Mouse (Mus musculus): ENCODE data around the gene Cnga4. TPM values are rescaled to one million over a fixed set of nuclear protein-coding genes. Genes with fewer than 3 reads are reported as not detected.
A peak's percentile ranks its signal among the peaks of the same experiment; 100 is the strongest.
"Not testable (repeated sequence)": the region's sequence is repeated elsewhere in the genome, so short reads cannot be mapped to it uniquely, and the experiment has no call there.

Cnga4 gene
- under 1 TPM; 0.69 to 0.90 TPM for total RNA-seq (2021)
- long read RNA-seq, experiment 1 = 0 reads
- long read RNA-seq, experiment 2, partial matches to known transcripts = 0 of 3 reads
- long read RNA-seq, experiment 2, other reads (novel, unspliced or antisense) = 3 of 3 reads

DNA sequence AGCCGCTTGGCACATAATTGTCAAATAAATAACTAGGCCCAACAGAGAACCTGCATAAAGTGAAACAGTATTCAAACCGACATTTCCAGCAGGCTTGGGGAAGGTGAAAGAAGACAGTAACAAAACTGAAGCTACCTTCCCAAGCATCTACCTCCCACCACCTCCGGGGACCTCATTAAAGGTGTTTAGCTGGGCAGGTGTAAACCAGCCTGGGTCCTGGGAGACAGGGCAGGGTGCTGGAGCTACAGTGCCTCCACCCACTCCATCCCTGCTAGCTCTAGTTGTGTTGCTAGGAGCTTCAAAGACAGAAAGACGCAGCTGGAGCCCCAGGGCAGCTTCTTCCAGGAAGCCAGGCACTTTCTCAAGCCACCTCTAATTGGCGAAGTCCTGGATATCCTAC, at the start of gene Cnga4:
Gene Cnga4 (plus strand): TSS at position 301 of the 400 bp plus-strand sequence.
- TF ChIP-seq CTCF (conservative IDR thresholded peaks at IDR 0.05) = no peak
- Histone ChIP-seq H3K4me3 (no peak within 1 kb of the TSS), H3K27ac (no peak within 1 kb of the TSS)
- DNase-seq (ENCODE audit: low spot score in 2 of 2) = no peak

DNA sequence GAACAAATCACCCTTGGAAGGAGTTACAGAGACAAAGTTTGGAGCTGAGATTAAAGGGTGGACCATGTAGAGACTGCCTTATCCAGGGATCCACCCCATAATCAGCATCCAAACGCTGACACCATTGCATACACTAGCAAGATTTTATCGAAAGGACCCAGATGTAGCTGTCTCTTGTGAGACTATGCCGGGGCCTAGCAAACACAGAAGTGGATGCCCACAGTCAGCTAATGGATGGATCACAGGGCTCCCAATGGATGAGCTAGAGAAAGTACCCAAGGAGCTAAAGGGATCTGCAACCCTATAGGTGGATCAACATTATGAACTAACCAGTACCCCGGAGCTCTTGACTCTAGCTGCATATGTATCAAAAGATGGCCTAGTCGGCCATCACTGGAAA, 48.3 kb upstream of the Cnga4 start:
- not testable (repeated sequence) for H3K4me3 ChIP-seq; DNase-seq (ENCODE audit: low spot score in 2 of 2); H3K27ac ChIP-seq

DNA sequence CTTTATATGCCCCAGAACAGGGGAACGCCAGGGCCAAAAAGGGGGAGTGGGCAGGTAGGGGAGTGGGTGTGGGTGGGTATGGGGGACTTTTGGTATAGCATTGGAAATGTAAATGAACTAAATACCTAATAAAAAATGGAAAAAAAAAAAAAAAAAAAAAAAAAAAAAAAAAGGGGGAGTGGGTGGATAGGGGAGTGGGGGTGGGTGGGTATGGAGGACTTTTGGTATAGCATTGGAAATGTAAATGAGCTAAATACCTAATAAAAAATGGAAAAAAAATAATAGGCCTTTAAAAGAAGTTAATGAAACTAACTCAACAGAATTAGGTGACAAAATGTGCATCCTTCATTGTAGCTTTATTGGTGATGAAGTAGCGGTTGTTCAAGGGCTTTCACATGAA, 47.9 kb upstream of the Cnga4 start:
- H3K27ac ChIP-seq; DNase-seq (ENCODE audit: low spot score in 2 of 2); H3K4me3 ChIP-seq: not testable (repeated sequence)

DNA sequence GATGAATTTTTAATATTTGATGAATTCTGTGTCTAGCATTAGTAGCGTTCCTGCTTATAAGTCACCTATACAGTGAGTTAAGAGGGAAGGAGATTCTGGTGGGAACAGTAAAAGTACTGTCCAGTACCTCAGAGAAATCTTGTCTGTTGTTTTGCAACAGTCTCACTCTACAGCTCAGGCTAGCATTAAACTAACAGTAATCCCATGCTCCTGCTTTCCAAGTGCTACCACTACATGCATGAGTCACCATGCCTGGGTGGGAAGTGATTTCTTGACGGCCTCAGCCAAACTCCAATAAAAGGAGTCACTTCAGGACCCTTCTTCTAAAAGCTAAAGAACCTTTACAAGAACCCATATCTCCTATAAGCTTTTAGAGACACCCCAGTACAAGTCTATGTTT, 42.7 kb upstream of the Cnga4 start:
- no peak overlapping the region for H3K4me3 ChIP-seq
- no peak for TF ChIP-seq CTCF (conservative IDR thresholded peaks at IDR 0.05)
- DNase-seq (ENCODE audit: low spot score in 2 of 2) = no peak

DNA sequence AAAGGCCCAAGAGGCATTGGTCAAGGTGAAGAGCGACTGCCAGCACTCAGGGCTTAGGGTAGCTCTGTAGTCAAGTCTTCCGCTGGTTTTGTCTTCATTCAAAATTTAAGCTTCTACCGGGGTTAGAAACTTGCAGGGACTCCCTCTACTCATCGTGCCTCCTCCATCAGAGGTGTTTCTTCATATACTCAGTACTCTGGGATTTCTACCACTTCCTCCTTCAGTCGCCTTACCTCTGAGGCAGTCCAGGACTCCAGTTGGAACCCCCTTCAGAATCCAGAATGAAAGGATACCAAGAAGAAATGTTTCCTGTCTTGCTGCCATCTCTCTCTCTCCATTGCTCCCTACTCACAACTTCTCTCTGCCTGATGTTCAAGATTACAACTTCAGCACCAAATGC, 37.1 kb upstream of the Cnga4 start:
- H3K27ac ChIP-seq = no peak overlapping the region
- no peak for DNase-seq (ENCODE audit: low spot score in 2 of 2)
- TF ChIP-seq CTCF (conservative IDR thresholded peaks at IDR 0.05) = no peak
- H3K4me3 ChIP-seq = no peak overlapping the region

More for the DNA sequence above, 42.7 kb upstream of the Cnga4 start:
- H3K27ac ChIP-seq = no peak overlapping the region

DNA sequence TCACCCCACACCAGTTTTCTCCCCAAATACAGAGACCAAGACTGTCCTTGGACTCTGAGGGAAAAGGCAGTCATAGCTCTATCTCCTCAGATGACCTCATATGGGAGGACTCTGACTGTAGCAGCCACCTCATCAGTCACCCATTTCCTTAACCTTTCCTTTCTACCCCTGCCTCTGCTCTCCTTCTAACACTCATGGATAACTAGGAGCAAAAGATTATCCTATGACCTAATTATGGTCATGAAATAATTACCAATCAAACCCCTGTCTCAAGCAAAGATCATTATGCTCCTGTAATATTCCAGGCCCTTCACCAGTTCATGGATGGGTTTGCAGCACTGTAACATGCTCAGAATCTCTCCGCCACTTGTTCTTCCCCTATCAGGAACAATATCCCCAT, 36.4 kb upstream of the Cnga4 start, which contains the start of gene Olfr692:
Gene Olfr692 (plus strand): TSS at position 301 of the 400 bp plus-strand sequence.
- no peak for TF ChIP-seq CTCF (conservative IDR thresholded peaks at IDR 0.05)
- DNase-seq (ENCODE audit: low spot score in 2 of 2) = no peak
- no peak within 1 kb of the TSS for H3K4me3 ChIP-seq
- no peak within 1 kb of the TSS for H3K27ac ChIP-seq

DNA sequence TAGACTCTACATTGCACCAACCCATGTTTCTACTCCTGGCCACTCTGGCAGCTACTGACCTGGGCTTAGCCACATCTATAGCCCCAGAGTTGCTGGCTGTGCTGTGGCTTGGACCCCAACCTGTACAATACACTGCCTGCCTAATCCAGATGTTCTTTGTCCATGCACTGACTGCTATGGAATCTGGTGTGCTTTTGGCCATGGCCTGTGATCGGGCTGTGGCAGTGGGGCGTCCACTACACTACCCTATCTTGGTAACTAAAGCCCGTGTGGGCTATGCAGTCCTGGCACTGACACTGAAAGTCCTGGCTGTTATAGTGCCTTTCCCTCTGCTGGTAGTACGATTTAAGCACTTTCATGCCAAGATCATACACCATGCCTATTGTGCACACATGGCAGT, 35.8 kb upstream of the Cnga4 start:
- H3K27ac ChIP-seq = no peak overlapping the region
- DNase-seq (ENCODE audit: low spot score in 2 of 2) = no peak
- no peak for TF ChIP-seq CTCF (conservative IDR thresholded peaks at IDR 0.05)
- no peak overlapping the region for H3K4me3 ChIP-seq

DNA sequence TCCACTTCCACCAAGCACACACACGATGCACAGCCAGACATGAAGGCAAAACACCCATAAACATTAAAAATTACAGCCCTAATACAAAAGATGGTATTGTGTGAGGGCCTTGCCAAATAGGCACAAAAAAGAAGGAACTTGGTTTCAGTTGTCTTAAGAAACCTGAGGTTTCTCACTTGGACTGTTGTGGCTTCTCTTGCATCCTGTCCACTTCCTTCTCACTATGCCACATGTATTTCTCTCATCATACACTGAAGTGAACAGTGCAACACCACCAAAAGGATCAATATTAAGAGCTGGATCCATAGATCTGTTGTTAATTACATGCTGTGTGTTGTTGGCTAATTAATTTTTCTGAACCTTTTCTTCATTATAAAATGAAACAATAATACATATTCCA, 31.5 kb upstream of the Cnga4 start:
- no peak overlapping the region for H3K4me3 ChIP-seq
- H3K27ac ChIP-seq = no peak overlapping the region
- no peak for TF ChIP-seq CTCF (conservative IDR thresholded peaks at IDR 0.05)
- no peak for DNase-seq (ENCODE audit: low spot score in 2 of 2)

DNA sequence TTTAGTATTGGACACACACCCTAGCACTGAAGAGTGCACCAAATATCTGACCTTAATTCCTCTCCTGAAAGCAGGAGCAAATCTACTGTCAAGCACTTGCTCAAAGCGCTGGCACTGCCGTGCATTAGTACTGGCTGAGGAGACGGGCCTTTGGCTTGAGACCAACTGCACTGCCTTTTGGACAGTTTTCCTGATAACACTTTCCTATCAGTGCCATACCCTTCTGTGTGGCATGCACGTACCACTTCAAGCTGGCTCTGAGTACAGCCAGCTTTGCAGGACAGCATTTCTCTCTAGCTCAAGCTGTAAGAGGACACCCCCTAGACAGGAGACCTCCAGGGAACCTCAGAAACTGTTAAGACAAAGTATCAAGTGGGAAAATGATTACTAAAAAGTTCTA, 30.9 kb upstream of the Cnga4 start:
- no peak for DNase-seq (ENCODE audit: low spot score in 2 of 2)
- H3K27ac ChIP-seq = peak overlapping the region; percentile 8; the same call in 1 of the 2 replicates
- no peak overlapping the region for H3K4me3 ChIP-seq
- no peak for TF ChIP-seq CTCF (conservative IDR thresholded peaks at IDR 0.05)

DNA sequence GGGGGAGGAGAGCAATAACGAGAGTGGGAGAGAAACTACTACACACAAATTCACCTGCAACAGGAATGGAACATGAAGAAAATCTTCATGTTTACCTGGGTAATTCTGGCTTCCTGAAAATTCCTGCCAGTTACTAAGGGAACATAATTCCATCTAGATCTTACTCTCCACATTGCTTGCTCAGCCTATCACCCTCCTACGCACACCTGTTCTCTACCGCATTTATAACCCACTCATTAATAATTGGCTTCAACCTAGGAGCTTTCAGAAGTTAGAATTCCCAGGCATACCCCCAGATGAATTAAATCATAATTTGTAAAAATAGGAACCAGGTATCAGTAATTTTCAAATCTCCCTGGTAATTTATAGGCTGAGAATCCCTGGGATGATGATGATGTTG, 30.4 kb upstream of the Cnga4 start:
- TF ChIP-seq CTCF (conservative IDR thresholded peaks at IDR 0.05) = no peak
- Histone ChIP-seq H3K4me3 (no peak overlapping the region), H3K27ac (0 out of 2 replicates have a peak overlapping the region, but pooled peaks have one; percentile 8)
- peak; percentile 48 to 59 for DNase-seq (ENCODE audit: low spot score in 2 of 2)

DNA sequence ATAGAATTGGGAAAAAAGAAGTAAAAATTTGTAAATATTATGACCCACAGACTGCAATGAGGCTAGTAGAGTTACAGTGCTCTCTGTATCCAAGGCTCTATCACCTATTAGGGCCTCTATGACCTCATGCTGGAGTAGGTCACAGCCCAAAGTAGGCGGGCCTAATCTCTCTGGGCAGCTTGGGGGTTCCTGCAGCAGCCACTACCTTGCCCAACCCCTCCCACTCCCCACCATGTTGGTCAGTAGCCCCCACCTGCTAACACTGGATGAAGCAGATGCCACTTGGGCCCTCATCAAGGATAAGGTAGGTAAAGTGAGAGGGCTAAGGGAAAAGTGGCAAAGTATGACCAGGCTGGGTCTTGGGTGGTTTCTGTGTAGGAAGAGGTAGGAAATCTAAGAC, 29.5 kb upstream of the Cnga4 start, which contains the start of gene Gm5901:
Gene Gm5901 (plus strand): TSS at position 173 of the 400 bp plus-strand sequence.
- no peak for DNase-seq (ENCODE audit: low spot score in 2 of 2)
- H3K27ac ChIP-seq = peak within 1 kb of the TSS; percentile 8; the same call in 1 of the 2 replicates
- no peak for TF ChIP-seq CTCF (conservative IDR thresholded peaks at IDR 0.05)
- no peak within 1 kb of the TSS for H3K4me3 ChIP-seq

DNA sequence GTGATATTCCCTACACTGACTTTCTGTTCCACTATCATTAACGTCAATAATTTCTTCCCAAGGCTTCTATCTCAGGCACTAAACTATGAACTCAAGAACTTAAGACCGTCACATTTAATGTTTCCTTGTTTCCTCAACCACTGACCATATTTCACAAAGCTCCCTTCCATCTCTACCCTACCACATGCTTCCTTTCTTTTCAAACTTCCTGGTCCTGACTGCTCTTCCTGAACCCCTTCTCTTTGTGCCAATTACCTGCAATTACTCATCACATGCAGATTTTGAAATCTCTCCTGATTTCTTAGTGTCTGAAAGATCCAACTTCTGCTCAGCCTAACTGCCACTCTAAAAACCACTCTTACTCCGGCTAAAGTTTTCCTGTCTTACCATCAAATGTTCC, 24.0 kb upstream of the Cnga4 start:
- no peak for DNase-seq (ENCODE audit: low spot score in 2 of 2)
- no peak for TF ChIP-seq CTCF (conservative IDR thresholded peaks at IDR 0.05)
- H3K27ac ChIP-seq = no peak overlapping the region
- no peak overlapping the region for H3K4me3 ChIP-seq

DNA sequence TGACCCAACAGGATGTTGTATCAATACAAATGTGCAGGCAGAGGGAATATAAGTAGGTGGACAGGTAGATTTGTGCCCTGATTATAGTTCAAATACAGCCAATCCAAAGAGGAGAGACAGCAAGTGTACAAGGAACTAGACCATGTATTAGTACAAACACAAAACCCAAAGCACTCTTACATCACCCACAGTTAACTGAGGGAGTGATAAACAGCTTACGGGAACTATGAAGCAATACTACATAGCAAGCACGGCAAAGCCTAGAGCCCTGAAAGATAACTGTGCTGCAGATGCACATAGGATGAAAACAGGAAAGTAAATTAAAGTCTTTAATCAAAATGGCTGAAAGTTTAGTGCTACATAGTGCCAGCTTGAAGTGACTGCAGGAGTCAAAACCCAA, 16.7 kb upstream of the Cnga4 start:
- no peak overlapping the region for H3K4me3 ChIP-seq

DNA sequence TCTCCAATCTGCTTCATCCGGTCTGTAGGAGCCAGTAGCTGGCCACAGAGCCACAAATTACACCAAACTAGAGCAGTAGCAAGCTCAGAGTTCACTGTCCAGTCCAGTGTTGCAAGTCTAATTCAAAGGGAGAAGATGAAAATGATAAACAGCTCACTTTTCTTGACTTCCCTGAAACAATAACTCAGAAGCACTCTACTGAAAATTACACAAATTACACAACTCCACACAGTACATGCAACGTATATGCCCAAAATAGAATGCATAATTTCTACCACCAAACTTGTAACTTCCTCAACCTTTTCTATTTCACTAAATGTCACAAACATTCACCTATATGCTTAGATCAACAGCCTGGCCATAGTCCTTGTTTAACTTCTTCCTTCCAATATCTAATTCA, 14.1 kb upstream of the Cnga4 start:
- TF ChIP-seq CTCF (conservative IDR thresholded peaks at IDR 0.05) = no peak
- Histone ChIP-seq H3K4me3 (no peak overlapping the region), H3K27ac (no peak overlapping the region)
- DNase-seq (ENCODE audit: low spot score in 2 of 2) = no peak

More for the DNA sequence above, 16.7 kb upstream of the Cnga4 start:
- DNase-seq (ENCODE audit: low spot score in 2 of 2) = no peak
- no peak overlapping the region for H3K27ac ChIP-seq
- no peak for TF ChIP-seq CTCF (conservative IDR thresholded peaks at IDR 0.05)

DNA sequence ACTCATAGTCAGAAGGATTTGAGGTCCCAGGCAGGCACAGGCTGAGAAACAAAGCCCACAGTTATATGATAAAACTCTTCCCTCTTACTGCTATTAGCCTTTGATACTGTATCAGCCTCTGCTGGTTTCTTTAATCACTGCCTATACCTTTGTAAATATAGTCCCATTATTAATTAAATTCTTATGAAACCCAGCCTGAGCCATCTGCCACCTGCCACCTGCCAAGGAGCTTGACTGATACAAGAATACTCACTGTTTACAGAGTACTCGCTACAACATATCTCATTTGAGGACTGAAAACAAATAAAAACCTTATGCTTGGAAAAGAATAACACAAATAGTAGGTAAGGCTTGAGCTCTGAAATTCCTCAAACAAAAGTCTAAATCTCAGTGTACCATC, 9.8 kb upstream of the Cnga4 start:
- no peak for DNase-seq (ENCODE audit: low spot score in 2 of 2)
- no peak overlapping the region for H3K27ac ChIP-seq
- TF ChIP-seq CTCF (conservative IDR thresholded peaks at IDR 0.05) = no peak
- H3K4me3 ChIP-seq = no peak overlapping the region

All from layer of hippocampus, adult 2 months (tissue).